ENCODE assay signal across 8 mouse cellular contexts in genomic region chr11:84729189-84729588, GRCm38 (mm10).
A peak's percentile ranks its signal among the peaks of the same experiment; 100 is the strongest.
DNase-seq lines count a peak whose midpoint lies in the region; ATAC-seq lines count a peak whose summit lies in the region.

No protein-coding gene starts in this region.

- H3K27ac ChIP-seq in kidney, embryonic 16.5 days (ENCODE audit: low read length), result no peak overlapping the region
- no peak overlapping the region for H3K27ac ChIP-seq in embryonic facial prominence, embryonic 14.5 days (replicated peaks; ENCODE audit: low read depth, low read length)
- no peak overlapping the region for H3K27ac ChIP-seq in intestine, embryonic 16.5 days (ENCODE audit: low read length)

- H3K4me1 ChIP-seq in kidney, embryonic 16.5 days (ENCODE audit: insufficient read depth, low read length), result no peaks in the 10 kb centered on the region
- no peaks in the 10 kb centered on the region for H3K4me1 ChIP-seq in embryonic facial prominence, embryonic 14.5 days (ENCODE audit: control insufficient read depth, insufficient read depth, low read length)
- H3K4me1 ChIP-seq in intestine, embryonic 16.5 days (ENCODE audit: control insufficient read depth, insufficient read depth, low read length), result no peaks in the 10 kb centered on the region

- no peak overlapping the region for H3K9ac ChIP-seq in kidney, embryonic 16.5 days (replicated peaks; ENCODE audit: low read length)
- no peak overlapping the region for H3K9ac ChIP-seq in embryonic facial prominence, embryonic 14.5 days (ENCODE audit: low read depth, low read length)
- H3K9ac ChIP-seq in intestine, embryonic 16.5 days (ENCODE audit: low read depth, low read length), result no peak overlapping the region

- 13% methylated on average over 2 of the region's 2 CpGs for WGBS in kidney, embryonic 16.5 days
- WGBS in embryonic facial prominence, embryonic 14.5 days, result 14% methylated on average over 2 of the region's 2 CpGs
- WGBS in intestine, embryonic 16.5 days, result 15% methylated on average over 2 of the region's 2 CpGs

- DNase-seq in kidney, adult 11 months, result peak; percentile 15
- DNase-seq in MEL-GATA-1-ER (ENCODE audit: extremely low read depth, low read depth), result peak; percentile 72
- peak; percentile 89 for DNase-seq in embryonic facial prominence, embryonic 14.5 days (ENCODE audit: low spot score)
- DNase-seq in lung, postnatal 36 days, result peak; percentile 35
- DNase-seq in heart, adult 11 months, result no peak
- no peak for DNase-seq in cerebellum, adult 8-10 months

- H3K4me3 ChIP-seq in kidney, embryonic 16.5 days (ENCODE audit: low read length), result no peak overlapping the region
- no peak overlapping the region for H3K4me3 ChIP-seq in embryonic facial prominence, embryonic 14.5 days (ENCODE audit: low read depth, low read length)
- H3K4me3 ChIP-seq in intestine, embryonic 16.5 days (ENCODE audit: low read length), result no peak overlapping the region

- no peaks in the 10 kb centered on the region for H3K9me3 ChIP-seq in kidney, embryonic 16.5 days (ENCODE audit: low read length)
- no peaks in the 10 kb centered on the region for H3K9me3 ChIP-seq in embryonic facial prominence, embryonic 14.5 days (ENCODE audit: control insufficient read depth, low read length)
- H3K9me3 ChIP-seq in intestine, embryonic 16.5 days (ENCODE audit: control insufficient read depth, low read length), result no peaks in the 10 kb centered on the region

- H3K36me3 ChIP-seq in kidney, embryonic 16.5 days (ENCODE audit: insufficient read depth, low read length), result no peaks in the 10 kb centered on the region
- no peaks in the 10 kb centered on the region for H3K36me3 ChIP-seq in embryonic facial prominence, embryonic 14.5 days (ENCODE audit: control insufficient read depth, insufficient read depth, low read length)
- H3K36me3 ChIP-seq in intestine, embryonic 16.5 days (ENCODE audit: control insufficient read depth, insufficient read depth, low read length), result no peaks in the 10 kb centered on the region

- H3K27me3 ChIP-seq in kidney, embryonic 16.5 days (ENCODE audit: insufficient read depth, low read length), result no peaks in the 10 kb centered on the region; the same call in 1 of the 2 replicates
- H3K27me3 ChIP-seq in embryonic facial prominence, embryonic 14.5 days (replicated peaks; ENCODE audit: control insufficient read depth, insufficient read depth, low read length), result no peaks in the 10 kb centered on the region
- H3K27me3 ChIP-seq in intestine, embryonic 16.5 days (replicated peaks; ENCODE audit: control insufficient read depth, insufficient read depth, low read length), result 0 out of 2 replicates have a peak, but pooled peaks cover 2% of the 10 kb centered on the region

- no peak overlapping the region for H3K4me2 ChIP-seq in kidney, embryonic 16.5 days (replicated peaks; ENCODE audit: low read depth, low read length)
- H3K4me2 ChIP-seq in embryonic facial prominence, embryonic 14.5 days (ENCODE audit: low read depth, low read length), result no peak overlapping the region
- H3K4me2 ChIP-seq in intestine, embryonic 16.5 days (ENCODE audit: low read depth, low read length), result no peak overlapping the region

- no peak for ATAC-seq in kidney, embryonic 16.5 days (ENCODE audit: low FRiP score, low TSS enrichment)
- ATAC-seq in embryonic facial prominence, embryonic 14.5 days (ENCODE audit: low read depth), result no peak
- ATAC-seq in intestine, embryonic 16.5 days, result no peak

Comparison
In these comparisons a context has a peak if more than half of its experiments do, and no peak if none do; other contexts are left out.
1. DNase-seq: peak in kidney, adult 11 months (single experiment), MEL-GATA-1-ER (single experiment), embryonic facial prominence, embryonic 14.5 days (single experiment) and lung, postnatal 36 days (single experiment); none in heart, adult 11 months (single experiment) and cerebellum, adult 8-10 months (single experiment).